Mouse (Mus musculus): ENCODE measurements at regions not wholly inside any gene's neighbourhood (a gene's known extent, or its start where the extent isn't known, plus 50 kb on each side); places are given as distances from the start of the nearest gene placed in this dataset.

GRCm38 (mm10) chr14:105505261-105505660 is 246.9 kb downstream of the Ndfip2 start:
- Histone ChIP-seq H3K36me3 (ENCODE audit: control insufficient read depth, insufficient read depth, low read length) (no peaks in the 10 kb centered on the region), H3K9ac (ENCODE audit: low read depth, low read length) (no peak overlapping the region), H3K27me3 (ENCODE audit: control insufficient read depth, insufficient read depth, low read length) (no peaks in the 10 kb centered on the region; the same call in 1 of the 2 replicates), H3K27ac (ENCODE audit: low read depth, low read length) (no peak overlapping the region), H3K9me3 (ENCODE audit: control insufficient read depth, low read length) (no peaks in the 10 kb centered on the region), H3K4me1 (replicated peaks; ENCODE audit: control insufficient read depth, insufficient read depth, low read length) (peaks cover 14% of the 10 kb centered on the region; the same call in 1 of the 2 replicates), H3K4me3 (ENCODE audit: low read depth, low read length) (no peak overlapping the region), H3K4me2 (replicated peaks; ENCODE audit: low read depth, low read length) (no peak overlapping the region)
- ATAC-seq (ENCODE audit: low FRiP score), result no peak
- DNase-seq (ENCODE audit: low spot score), result no peak
- WGBS, result 67% methylated on average over 4 of the region's 4 CpGs

- Histone ChIP-seq H3K4me2 (replicated peaks; ENCODE audit: low read depth, low read length) (no peak overlapping the region), H3K27ac (ENCODE audit: low read depth, low read length) (no peak overlapping the region), H3K36me3 (ENCODE audit: control insufficient read depth, insufficient read depth, low read length) (no peaks in the 10 kb centered on the region), H3K4me1 (replicated peaks; ENCODE audit: control insufficient read depth, insufficient read depth, low read length) (peaks cover 14% of the 10 kb centered on the region; the same call in 1 of the 2 replicates), H3K9ac (ENCODE audit: low read depth, low read length) (no peak overlapping the region), H3K4me3 (ENCODE audit: low read depth, low read length) (no peak overlapping the region), H3K9me3 (ENCODE audit: control insufficient read depth, low read length) (no peaks in the 10 kb centered on the region), H3K27me3 (ENCODE audit: control insufficient read depth, insufficient read depth, low read length) (no peaks in the 10 kb centered on the region; the same call in 1 of the 2 replicates)
- no peak for ATAC-seq (ENCODE audit: low FRiP score)
- DNase-seq (ENCODE audit: low spot score), result no peak
- WGBS, result 93% methylated on average over 3 of the region's 3 CpGs
Measured at GRCm38 (mm10) chr14:105504376-105504775, 246.0 kb downstream of the Ndfip2 start.

GRCm38 (mm10) chr14:105503806-105504205 is 245.4 kb downstream of the Ndfip2 start:
- Histone ChIP-seq H3K27ac (ENCODE audit: low read depth, low read length) (no peak overlapping the region), H3K36me3 (ENCODE audit: control insufficient read depth, insufficient read depth, low read length) (no peaks in the 10 kb centered on the region), H3K4me3 (ENCODE audit: low read depth, low read length) (no peak overlapping the region), H3K27me3 (ENCODE audit: control insufficient read depth, insufficient read depth, low read length) (no peaks in the 10 kb centered on the region; the same call in 1 of the 2 replicates), H3K4me2 (replicated peaks; ENCODE audit: low read depth, low read length) (no peak overlapping the region), H3K9ac (ENCODE audit: low read depth, low read length) (no peak overlapping the region), H3K4me1 (replicated peaks; ENCODE audit: control insufficient read depth, insufficient read depth, low read length) (peaks cover 14% of the 10 kb centered on the region; the same call in 1 of the 2 replicates), H3K9me3 (ENCODE audit: control insufficient read depth, low read length) (no peaks in the 10 kb centered on the region)
- 76% methylated on average over 5 of the region's 5 CpGs for WGBS
- DNase-seq (ENCODE audit: low spot score) (no peak), ATAC-seq (ENCODE audit: low FRiP score) (no peak)

GRCm38 (mm10) chr14:105502633-105502975 is 244.2 kb downstream of the Ndfip2 start:
- peak; percentile 51 for DNase-seq (ENCODE audit: low spot score)
- H3K36me3 ChIP-seq (ENCODE audit: control insufficient read depth, insufficient read depth, low read length), result no peaks in the 10 kb centered on the region
- H3K27me3 ChIP-seq (ENCODE audit: control insufficient read depth, insufficient read depth, low read length), result no peaks in the 10 kb centered on the region; the same call in 1 of the 2 replicates
- no peaks in the 10 kb centered on the region for H3K9me3 ChIP-seq (ENCODE audit: control insufficient read depth, low read length)
- H3K27ac ChIP-seq (ENCODE audit: low read depth, low read length), result peak overlapping the region; percentile 79
- no peak; the same call in 1 of the 2 replicates for ATAC-seq (ENCODE audit: low FRiP score)
- 4% methylated on average over 11 of the region's 11 CpGs for WGBS
- H3K9ac ChIP-seq (ENCODE audit: low read depth, low read length), result 0 out of 2 replicates have a peak overlapping the region, but pooled peaks have one; percentile 20
- H3K4me1 ChIP-seq (replicated peaks; ENCODE audit: control insufficient read depth, insufficient read depth, low read length), result peaks cover 14% of the 10 kb centered on the region; the same call in 1 of the 2 replicates
- H3K4me2 ChIP-seq (replicated peaks; ENCODE audit: low read depth, low read length), result peak overlapping the region; percentile 25
- no peak overlapping the region for H3K4me3 ChIP-seq (ENCODE audit: low read depth, low read length)

GRCm38 (mm10) chr14:105501792-105502632 is 243.6 kb downstream of the Ndfip2 start:
- no peaks in the 10 kb centered on the region; the same call in 1 of the 2 replicates for H3K27me3 ChIP-seq (ENCODE audit: control insufficient read depth, insufficient read depth, low read length)
- H3K4me3 ChIP-seq (ENCODE audit: low read depth, low read length), result no peak overlapping the region

GRCm38 (mm10) chr14:105500966-105501741 is 242.8 kb downstream of the Ndfip2 start:
- Histone ChIP-seq H3K9ac (ENCODE audit: low read depth, low read length) (0 out of 2 replicates have a peak overlapping the region, but pooled peaks have one; percentile 11), H3K27me3 (ENCODE audit: control insufficient read depth, insufficient read depth, low read length) (no peaks in the 10 kb centered on the region; the same call in 1 of the 2 replicates), H3K4me1 (replicated peaks; ENCODE audit: control insufficient read depth, insufficient read depth, low read length) (peaks cover 14% of the 10 kb centered on the region; the same call in 1 of the 2 replicates), H3K36me3 (ENCODE audit: control insufficient read depth, insufficient read depth, low read length) (no peaks in the 10 kb centered on the region), H3K27ac (ENCODE audit: low read depth, low read length) (peak overlapping the region; percentile 79), H3K4me2 (replicated peaks; ENCODE audit: low read depth, low read length) (peak overlapping the region; percentile 25; the same call in 1 of the 2 replicates), H3K4me3 (ENCODE audit: low read depth, low read length) (no peak overlapping the region), H3K9me3 (ENCODE audit: control insufficient read depth, low read length) (no peaks in the 10 kb centered on the region)
- WGBS, result 4% methylated on average over 21 of the region's 21 CpGs
- DNase-seq (ENCODE audit: low spot score) (peak; percentile 66), ATAC-seq (ENCODE audit: low FRiP score) (peak; percentile 29; the same call in 1 of the 2 replicates)

More at GRCm38 (mm10) chr14:105501792-105502632, 243.6 kb downstream of the Ndfip2 start:
- Histone ChIP-seq H3K36me3 (ENCODE audit: control insufficient read depth, insufficient read depth, low read length) (no peaks in the 10 kb centered on the region), H3K4me1 (replicated peaks; ENCODE audit: control insufficient read depth, insufficient read depth, low read length) (peaks cover 14% of the 10 kb centered on the region; the same call in 1 of the 2 replicates), H3K4me2 (replicated peaks; ENCODE audit: low read depth, low read length) (peak overlapping the region; percentile 25), H3K9me3 (ENCODE audit: control insufficient read depth, low read length) (no peaks in the 10 kb centered on the region), H3K27ac (ENCODE audit: low read depth, low read length) (peak overlapping the region; percentile 79), H3K9ac (ENCODE audit: low read depth, low read length) (0 out of 2 replicates have a peak overlapping the region, but pooled peaks have one; percentile 11)
- DNase-seq (ENCODE audit: low spot score) (peak; percentile 73), ATAC-seq (ENCODE audit: low FRiP score) (peak; percentile 62)
- WGBS, result 4% methylated on average over 21 of the region's 21 CpGs

- peak overlapping the region; percentile 14; the same call in 1 of the 2 replicates for H3K4me2 ChIP-seq (replicated peaks; ENCODE audit: low read depth, low read length)
- H3K27ac ChIP-seq (ENCODE audit: low read depth, low read length), result peak overlapping the region; percentile 5; the same call in 1 of the 2 replicates
- H3K4me1 ChIP-seq (replicated peaks; ENCODE audit: control insufficient read depth, insufficient read depth, low read length), result peaks cover 14% of the 10 kb centered on the region; the same call in 1 of the 2 replicates
- 15% methylated on average over 15 of the region's 15 CpGs for WGBS
- H3K27me3 ChIP-seq (ENCODE audit: control insufficient read depth, insufficient read depth, low read length), result no peaks in the 10 kb centered on the region; the same call in 1 of the 2 replicates
- peak overlapping the region; percentile 2 for H3K9ac ChIP-seq (ENCODE audit: low read depth, low read length)
- DNase-seq (ENCODE audit: low spot score) (peak; percentile 68), ATAC-seq (ENCODE audit: low FRiP score) (peak; percentile 26; the same call in 1 of the 2 replicates)
- no peak overlapping the region for H3K4me3 ChIP-seq (ENCODE audit: low read depth, low read length)
- H3K36me3 ChIP-seq (ENCODE audit: control insufficient read depth, insufficient read depth, low read length), result no peaks in the 10 kb centered on the region
- H3K9me3 ChIP-seq (ENCODE audit: control insufficient read depth, low read length), result no peaks in the 10 kb centered on the region
Measured at GRCm38 (mm10) chr14:105499319-105499895, 241.0 kb downstream of the Ndfip2 start.

All from hindbrain, embryonic 11.5 days (tissue).